Comparison of ENCODE assay signal across 8 mouse cellular contexts in the genomic region with DNA sequence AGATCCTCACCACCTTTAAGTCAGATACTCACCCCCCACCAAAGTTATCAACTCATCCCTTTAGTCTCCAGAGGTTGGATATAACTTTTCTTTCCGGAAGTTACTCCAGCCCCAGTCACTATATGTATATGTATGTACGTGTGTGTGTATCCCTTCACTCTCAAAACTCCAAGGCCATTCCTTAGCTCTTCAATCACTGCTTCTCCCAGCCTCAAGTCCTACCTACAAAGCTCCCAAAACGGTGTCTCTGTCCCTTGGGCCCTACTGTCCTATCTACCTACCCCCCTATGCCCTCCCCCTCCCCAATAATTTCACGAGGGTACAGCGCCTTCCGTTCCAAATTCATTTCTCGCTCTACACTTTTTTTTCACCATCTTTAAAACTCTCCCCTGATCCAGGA. TPM values are rescaled to one million over a fixed set of nuclear protein-coding genes. Genes with fewer than 3 reads are reported as not detected.
DNase-seq lines count a peak whose midpoint lies in the region; ATAC-seq and TF ChIP-seq lines count a peak whose summit lies in the region.

No protein-coding gene starts in this region.

- 20% methylated on average over 7 of the region's 7 CpGs for WGBS in embryonic facial prominence, embryonic 12.5 days
- 15% methylated on average over 7 of the region's 7 CpGs for WGBS in intestine, postnatal 0 days
- 24% methylated on average over 7 of the region's 7 CpGs for WGBS in neural tube, embryonic 12.5 days

- peak overlapping the region; percentile 72 for H3K9ac ChIP-seq in embryonic facial prominence, embryonic 12.5 days
- H3K9ac ChIP-seq in intestine, postnatal 0 days (ENCODE audit: low read depth, low read length): peak overlapping the region; percentile 67
- peak overlapping the region; percentile 63; the same call in 1 of the 2 replicates for H3K9ac ChIP-seq in neural tube, embryonic 12.5 days

- H3K27me3 ChIP-seq in embryonic facial prominence, embryonic 12.5 days: no peaks in the 10 kb centered on the region
- no peaks in the 10 kb centered on the region for H3K27me3 ChIP-seq in intestine, postnatal 0 days (replicated peaks; ENCODE audit: control insufficient read depth, insufficient read depth, low read length)
- H3K27me3 ChIP-seq in neural tube, embryonic 12.5 days (replicated peaks): no peaks in the 10 kb centered on the region

- H3K4me2 ChIP-seq in embryonic facial prominence, embryonic 12.5 days (replicated peaks): peak overlapping the region; percentile 54
- peak overlapping the region; percentile 59 for H3K4me2 ChIP-seq in intestine, postnatal 0 days (replicated peaks; ENCODE audit: low read depth)
- peak overlapping the region; percentile 62 for H3K4me2 ChIP-seq in neural tube, embryonic 12.5 days (replicated peaks)

- intact Hi-C loops in left cerebral cortex, adult 2 months (cut with DNase I): no loop called here

- DNase-seq in left cerebral cortex, adult 2 months (ENCODE audit: extremely low spot score in 1 of 2, low spot score in 2 of 2): no peak
- DNase-seq in left cerebral cortex, adult 8-10 months (ENCODE audit: low spot score in 2 of 2): no peak
- no peak for DNase-seq in cerebellum, postnatal 4 days (ENCODE audit: low spot score in 2 of 2)
- no peak for DNase-seq in urinary bladder, postnatal 25 days (ENCODE audit: low spot score)
- no peak for DNase-seq in urinary bladder, adult 18-20 months (ENCODE audit: low spot score in 2 of 2)

- TF ChIP-seq CTCF in left cerebral cortex, adult 2 months (IDR thresholded peaks at IDR 0.05): no peak
- TF ChIP-seq CTCF in intestine, postnatal 0 days (IDR thresholded peaks at IDR 0.05; ENCODE audit: low read depth): no peak

- no peak for ATAC-seq in embryonic facial prominence, embryonic 12.5 days (ENCODE audit: insufficient number of reproducible peaks, insufficient read depth, low FRiP score, low TSS enrichment)
- no peak for ATAC-seq in intestine, postnatal 0 days
- peak; percentile 17; the same call in 1 of the 2 replicates for ATAC-seq in neural tube, embryonic 12.5 days (ENCODE audit: low FRiP score, low read depth)

- no peaks in the 10 kb centered on the region for H3K9me3 ChIP-seq in embryonic facial prominence, embryonic 12.5 days
- H3K9me3 ChIP-seq in intestine, postnatal 0 days (ENCODE audit: control insufficient read depth): no peaks in the 10 kb centered on the region
- H3K9me3 ChIP-seq in neural tube, embryonic 12.5 days: no peaks in the 10 kb centered on the region

- H3K4me1 ChIP-seq in embryonic facial prominence, embryonic 12.5 days: no peaks in the 10 kb centered on the region
- H3K4me1 ChIP-seq in intestine, postnatal 0 days (replicated peaks; ENCODE audit: control insufficient read depth, insufficient read depth, low read length): 0 out of 2 replicates have a peak, but pooled peaks cover 1% of the 10 kb centered on the region
- H3K4me1 ChIP-seq in neural tube, embryonic 12.5 days: no peaks in the 10 kb centered on the region

- H3K36me3 ChIP-seq in embryonic facial prominence, embryonic 12.5 days: no peaks in the 10 kb centered on the region
- H3K36me3 ChIP-seq in intestine, postnatal 0 days (ENCODE audit: control insufficient read depth, insufficient read depth): no peaks in the 10 kb centered on the region
- 0 out of 2 replicates have a peak, but pooled peaks cover 4% of the 10 kb centered on the region for H3K36me3 ChIP-seq in neural tube, embryonic 12.5 days

- peak overlapping the region; percentile 63 for H3K4me3 ChIP-seq in left cerebral cortex, adult 2 months
- H3K4me3 ChIP-seq in embryonic facial prominence, embryonic 12.5 days: peak overlapping the region; percentile 64
- H3K4me3 ChIP-seq in intestine, postnatal 0 days (ENCODE audit: low read depth, low read length): peak overlapping the region; percentile 54
- peak overlapping the region; percentile 56 for H3K4me3 ChIP-seq in neural tube, embryonic 12.5 days

- H3K27ac ChIP-seq in left cerebral cortex, adult 2 months: no peak overlapping the region; the same call in 1 of the 2 replicates
- H3K27ac ChIP-seq in embryonic facial prominence, embryonic 12.5 days: peak overlapping the region; percentile 77; the same call in 1 of the 2 replicates
- peak overlapping the region; percentile 88 for H3K27ac ChIP-seq in intestine, postnatal 0 days (ENCODE audit: low read depth, low read length)
- no peak overlapping the region for H3K27ac ChIP-seq in neural tube, embryonic 12.5 days

RNA-seq across cellular contexts. Expression of a gene that starts 0.8 kb away (rescaled TPM):
- 10 to 100 TPM; 66.9 to 75.4 TPM for total RNA-seq in left cerebral cortex, adult 2 months (2021)
- total RNA-seq in left cerebral cortex, adult 8-10 months (2022): 100 to 1,000 TPM in 2 of 4 experiments, 10 to 100 TPM in 2; 78.7 to 107 (median 95.4) TPM
- 88.8 and 94.5 TPM in 2 replicates for polyA plus RNA-seq in embryonic facial prominence, embryonic 12.5 days (2016; fragmentation: Nextera tagmentation; extraction: Ambion mirVana)
- 329 and 355 TPM in 2 replicates for polyA plus RNA-seq in intestine, postnatal 0 days (2015; fragmentation: Nextera tagmentation; extraction: Ambion mirVana)
- polyA plus RNA-seq in neural tube, embryonic 12.5 days (2016; fragmentation: Nextera tagmentation; extraction: Ambion mirVana): 67.0 and 72.6 TPM in 2 replicates

Comparison
In these comparisons a context has a peak if more than half of its experiments do, and no peak if none do; other contexts are left out.
1. H3K27ac ChIP-seq: peak in embryonic facial prominence, embryonic 12.5 days (single experiment) and intestine, postnatal 0 days (single experiment); none in left cerebral cortex, adult 2 months (single experiment) and neural tube, embryonic 12.5 days (single experiment).
2. Peak in every context shown above with its lines, with median percentiles within 50 percentile points of each other: H3K4me3 ChIP-seq, H3K4me2 ChIP-seq and H3K9ac ChIP-seq.